Comparison of ENCODE assay signal across 14 mouse cellular contexts in genomic region chr15:25539344-25540176, GRCm38 (mm10).
A peak's percentile ranks its signal among the peaks of the same experiment; 100 is the strongest.
DNase-seq lines count a peak whose midpoint lies in the region; ATAC-seq and TF ChIP-seq lines count a peak whose summit lies in the region.
"Had no signal": no experiment of that assay in that cellular context is flagged by ENCODE, and none has a peak within 500 bp of the region (broad histone marks: within the 10 kb centered on the region; RNA-seq: fewer than 3 reads in every experiment).

No protein-coding gene starts in this region.

- no peak overlapping the region for H3K4me2 ChIP-seq in hindbrain, embryonic 16.5 days (ENCODE audit: low read length)
- no peak overlapping the region for H3K4me2 ChIP-seq in hindbrain, embryonic 11.5 days (replicated peaks; ENCODE audit: low read depth, low read length)
- H3K4me2 ChIP-seq in lung, postnatal 0 days (replicated peaks; ENCODE audit: low read depth, low read length): no peak overlapping the region
- H3K4me2 ChIP-seq in forebrain, embryonic 12.5 days: no peak overlapping the region
- H3K4me2 ChIP-seq: heart, embryonic 11.5 days had no signal

- WGBS in hindbrain, embryonic 16.5 days: 74% methylated on average over 20 of the region's 20 CpGs
- WGBS in hindbrain, embryonic 11.5 days: 73% methylated on average over 20 of the region's 20 CpGs
- WGBS in cerebellum, adult 2 months: 69% methylated on average over 20 of the region's 20 CpGs
- WGBS in lung, postnatal 0 days: 40% methylated on average over 20 of the region's 20 CpGs
- 82% methylated on average over 20 of the region's 20 CpGs for WGBS in forebrain, embryonic 12.5 days

- no peak for ATAC-seq in hindbrain, embryonic 16.5 days
- ATAC-seq in hindbrain, embryonic 11.5 days (ENCODE audit: low FRiP score): no peak
- ATAC-seq in lung, postnatal 0 days: peak; percentile 81
- ATAC-seq in forebrain, embryonic 12.5 days (ENCODE audit: low FRiP score): no peak
- ATAC-seq: CD4-positive, CD25-positive, alpha-beta regulatory T cell, adult 4 months; forebrain, embryonic 14.5 days; Patski had no signal

- no peak overlapping the region for H3K9ac ChIP-seq in hindbrain, embryonic 16.5 days (ENCODE audit: low read depth, low read length)
- H3K9ac ChIP-seq in hindbrain, embryonic 11.5 days (ENCODE audit: low read depth, low read length): no peak overlapping the region
- H3K9ac ChIP-seq in lung, postnatal 0 days (replicated peaks; ENCODE audit: low read depth): no peak overlapping the region
- H3K9ac ChIP-seq in forebrain, embryonic 12.5 days: no peak overlapping the region

- peak; percentile 84 for TF ChIP-seq EP300 in lung, postnatal 0 days (IDR thresholded peaks at IDR 0.05)

- H3K27ac ChIP-seq in hindbrain, embryonic 16.5 days (ENCODE audit: low read depth, low read length): peak overlapping the region; percentile 20; the same call in 1 of the 2 replicates
- no peak overlapping the region for H3K27ac ChIP-seq in hindbrain, embryonic 11.5 days (ENCODE audit: low read depth, low read length)
- no peak overlapping the region for H3K27ac ChIP-seq in cerebellum, adult 2 months (ENCODE audit: insufficient read depth, low read length)
- no peak overlapping the region for H3K27ac ChIP-seq in lung, postnatal 0 days (ENCODE audit: low read length)
- no peak overlapping the region for H3K27ac ChIP-seq in forebrain, embryonic 12.5 days

- H3K9me3 ChIP-seq in hindbrain, embryonic 16.5 days (ENCODE audit: control insufficient read depth, low read length): no peaks in the 10 kb centered on the region
- no peaks in the 10 kb centered on the region for H3K9me3 ChIP-seq in hindbrain, embryonic 11.5 days (ENCODE audit: control insufficient read depth, low read length)
- H3K9me3 ChIP-seq in lung, postnatal 0 days (ENCODE audit: low read length): no peaks in the 10 kb centered on the region
- H3K9me3 ChIP-seq in forebrain, embryonic 12.5 days: no peaks in the 10 kb centered on the region

- no peak for TF ChIP-seq POLR2A in cerebellum, adult 2 months (IDR thresholded peaks at IDR 0.05; ENCODE audit: borderline replicate concordance, insufficient read depth, low read length)

- DNase-seq in hindbrain, embryonic 11.5 days (ENCODE audit: low spot score): no peak
- DNase-seq in cerebellum, adult 2 months: peak; percentile 20 to 42
- DNase-seq in embryo, embryonic 11 days: peak; percentile 25
- DNase-seq in lung, postnatal 0 days (ENCODE audit: low spot score): peak; percentile 51
- DNase-seq in adrenal gland, postnatal 25 days: no peak
- no peak for DNase-seq in thymus, postnatal 25 days
- DNase-seq: adrenal gland, adult 8-10 months; thymus, postnatal 14 days had no signal

- H3K36me3 ChIP-seq in hindbrain, embryonic 16.5 days (ENCODE audit: control insufficient read depth, insufficient read depth, low read length): no peaks in the 10 kb centered on the region
- no peaks in the 10 kb centered on the region for H3K36me3 ChIP-seq in hindbrain, embryonic 11.5 days (ENCODE audit: control insufficient read depth, insufficient read depth, low read length)
- H3K36me3 ChIP-seq in lung, postnatal 0 days (ENCODE audit: insufficient read depth, low read length): no peaks in the 10 kb centered on the region
- no peaks in the 10 kb centered on the region for H3K36me3 ChIP-seq in forebrain, embryonic 12.5 days (replicated peaks)

- no peaks in the 10 kb centered on the region for H3K27me3 ChIP-seq in hindbrain, embryonic 16.5 days (replicated peaks; ENCODE audit: control insufficient read depth, insufficient read depth, low read length)
- H3K27me3 ChIP-seq in hindbrain, embryonic 11.5 days (ENCODE audit: control insufficient read depth, insufficient read depth, low read length): no peaks in the 10 kb centered on the region
- no peaks in the 10 kb centered on the region for H3K27me3 ChIP-seq in cerebellum, adult 2 months (ENCODE audit: control insufficient read depth, insufficient read depth, low read length)
- H3K27me3 ChIP-seq in lung, postnatal 0 days (replicated peaks; ENCODE audit: insufficient read depth, low read length): no peaks in the 10 kb centered on the region
- peaks cover under 1% of the 10 kb centered on the region; the same call in 1 of the 2 replicates for H3K27me3 ChIP-seq in forebrain, embryonic 12.5 days
- H3K27me3 ChIP-seq: Patski had no signal

- TF ChIP-seq CTCF in cerebellum, adult 2 months (IDR thresholded peaks at IDR 0.05; ENCODE audit: borderline replicate concordance, insufficient read depth, low read depth, low read length): no peak
- TF ChIP-seq CTCF in lung, postnatal 0 days (IDR thresholded peaks at IDR 0.05): no peak

- H3K4me3 ChIP-seq in hindbrain, embryonic 16.5 days (ENCODE audit: low read length): no peak overlapping the region
- H3K4me3 ChIP-seq in hindbrain, embryonic 11.5 days (ENCODE audit: low read depth, low read length): no peak overlapping the region
- no peak overlapping the region for H3K4me3 ChIP-seq in cerebellum, adult 2 months (replicated peaks; ENCODE audit: insufficient read depth, low read depth, low read length)
- H3K4me3 ChIP-seq in lung, postnatal 0 days (ENCODE audit: low read depth, low read length): no peak overlapping the region
- H3K4me3 ChIP-seq in forebrain, embryonic 12.5 days (replicated peaks): no peak overlapping the region

- no peaks in the 10 kb centered on the region; the same call in 1 of the 2 replicates for H3K4me1 ChIP-seq in hindbrain, embryonic 16.5 days (ENCODE audit: control insufficient read depth, insufficient read depth, low read depth, low read length)
- no peaks in the 10 kb centered on the region for H3K4me1 ChIP-seq in hindbrain, embryonic 11.5 days (replicated peaks; ENCODE audit: control insufficient read depth, insufficient read depth, low read length)
- H3K4me1 ChIP-seq in cerebellum, adult 2 months (ENCODE audit: control insufficient read depth, insufficient read depth, low read length): no peaks in the 10 kb centered on the region
- peaks cover 3% of the 10 kb centered on the region; the same call in 1 of the 2 replicates for H3K4me1 ChIP-seq in lung, postnatal 0 days (ENCODE audit: insufficient read depth, low read depth, low read length)
- H3K4me1 ChIP-seq in forebrain, embryonic 12.5 days: no peaks in the 10 kb centered on the region

Comparison
In these comparisons a context has a peak if more than half of its experiments do, and no peak if none do; other contexts are left out.
1. DNase-seq: peak in cerebellum, adult 2 months (2 of 2), embryo, embryonic 11 days (single experiment) and lung, postnatal 0 days (single experiment); none in hindbrain, embryonic 11.5 days (single experiment), adrenal gland, postnatal 25 days (single experiment) and thymus, postnatal 25 days (single experiment).